Mouse (Mus musculus) hindbrain, embryonic 14.5 days (tissue): ENCODE results near the gene Isoc2a. TPM values are rescaled to one million over a fixed set of nuclear protein-coding genes. Genes with fewer than 3 reads are reported as not detected.

Source experiments
- ATAC-seq: fragments of 200-750 bp; cut with Nextera tagmentation; 2 replicates; pipeline ENCODE4 v1.8.0; 2017; ENCODE audit warnings: moderate number of reproducible peaks, mild to moderate bottlenecking, moderate TSS enrichment, moderate library complexity; ENCODE audit not compliant: low FRiP score
- DNase-seq: peaks from one replicate; pipeline ENCODE4 v3.0.0-alpha.2; 2015; ENCODE audit warnings: low spot score
- H3K27ac ChIP-seq: fragments of 300-500 bp; sonication (generic); 2 replicates; pipeline ENCODE4 v1.5.1; 2014; ENCODE audit warnings: mild to moderate bottlenecking, moderate library complexity
- H3K27me3 ChIP-seq: fragments of 300-500 bp; sonication (generic); 2 replicates; pipeline ENCODE4 v1.6.1; 2014; ENCODE audit warnings: mild to moderate bottlenecking, low read length, mixed read lengths; ENCODE audit not compliant: control insufficient read depth, insufficient read depth
- H3K36me3 ChIP-seq: fragments of 300-500 bp; sonication (generic); replicated peaks from 2 replicates; pipeline ENCODE4 v1.6.1; 2014; ENCODE audit not compliant: control insufficient read depth, insufficient read depth
- H3K4me1 ChIP-seq: fragments of 300-500 bp; sonication (generic); replicated peaks from 2 replicates; pipeline ENCODE4 v1.6.1; 2014; ENCODE audit warnings: antibody characterized with exemption, low read length, mixed read lengths; ENCODE audit not compliant: control insufficient read depth, insufficient read depth
- H3K4me2 ChIP-seq: fragments of 300-500 bp; sonication (generic); replicated peaks from 2 replicates; pipeline ENCODE4 v1.6.1; 2014; ENCODE audit warnings: mild to moderate bottlenecking, moderate library complexity
- H3K4me3 ChIP-seq: fragments of 300-500 bp; sonication (generic); replicated peaks from 2 replicates; pipeline ENCODE4 v1.5.1; 2014; ENCODE audit warnings: mild to moderate bottlenecking, low read length
- H3K9ac ChIP-seq: fragments of 300-500 bp; sonication (generic); 2 replicates; pipeline ENCODE4 v1.6.1; 2014
- H3K9me3 ChIP-seq: fragments of 300-500 bp; sonication (generic); 2 replicates; pipeline ENCODE4 v1.6.1; 2016; ENCODE audit warnings: low read length; ENCODE audit not compliant: control insufficient read depth
- WGBS: fragments of 180-500 bp; shearing (Covaris S2); extraction: QIAGEN DNeasy Blood & Tissue Kit; methylation state at CpG from one replicate; pipeline ENCODE4 v1.1.7; 2014; 5-methylcytosine and 5-hydroxymethylcytosine counted together
- polyA plus RNA-seq: library from polyadenylated mRNA; unstranded; fragments of >200 nt; fragmentation: Nextera tagmentation; extraction: Ambion mirVana; gene quantifications from 2 replicates; pipeline ENCODE4 v1.2.1, GENCODE M21; 2014

Gene Isoc2a
- polyA plus RNA-seq, 1 experiment from 2014 or later = 0.47 TPM

GRCm38 (mm10) chr7:4919971-4920370 lies 43.0 kb downstream of the Isoc2a start:
- Histone ChIP-seq H3K4me2 (no peak overlapping the region), H3K9ac (no peak overlapping the region), H3K36me3 (peaks cover 32% of the 10 kb centered on the region), H3K27ac (no peak overlapping the region), H3K9me3 (no peaks in the 10 kb centered on the region), H3K27me3 (no peaks in the 10 kb centered on the region), H3K4me3 (no peak overlapping the region), H3K4me1 (peaks cover 41% of the 10 kb centered on the region)
- DNase-seq = no peak
- 87% methylated on average over 21 of the region's 21 CpGs for WGBS
- ATAC-seq = no peak

GRCm38 (mm10) chr7:4920496-4920895 lies 43.5 kb downstream of the Isoc2a start:
- peaks cover 32% of the 10 kb centered on the region for H3K36me3 ChIP-seq
- no peaks in the 10 kb centered on the region for H3K27me3 ChIP-seq
- H3K27ac ChIP-seq = peak overlapping the region; percentile 98; the same call in 1 of the 2 replicates
- no peak for DNase-seq
- ATAC-seq = no peak
- no peaks in the 10 kb centered on the region for H3K9me3 ChIP-seq
- 93% methylated on average over 19 of the region's 19 CpGs for WGBS
- H3K4me3 ChIP-seq = no peak overlapping the region
- no peak overlapping the region for H3K9ac ChIP-seq
- no peak overlapping the region for H3K4me2 ChIP-seq
- peaks cover 46% of the 10 kb centered on the region for H3K4me1 ChIP-seq

GRCm38 (mm10) chr7:4920976-4921823 lies 44.2 kb downstream of the Isoc2a start:
- Histone ChIP-seq H3K4me3 (peak overlapping the region; percentile 35; the same call in 1 of the 2 replicates), H3K4me2 (peak overlapping the region; percentile 82), H3K36me3 (peaks cover 32% of the 10 kb centered on the region), H3K9ac (peak overlapping the region; percentile 61; the same call in 1 of the 2 replicates), H3K4me1 (peaks cover 49% of the 10 kb centered on the region), H3K27ac (peak overlapping the region; percentile 98), H3K27me3 (no peaks in the 10 kb centered on the region), H3K9me3 (no peaks in the 10 kb centered on the region)
- 57% methylated on average over 23 of the region's 23 CpGs for WGBS
- ATAC-seq (no peak), DNase-seq (no peak)

GRCm38 (mm10) chr7:4921824-4922482 lies 45.0 kb downstream of the Isoc2a start, which contains the start of gene Nat14:
Gene Nat14 (plus strand): TSS chr7:4922028.
- H3K27me3 ChIP-seq = no peaks in the 10 kb centered on the region
- DNase-seq = no peak
- 33% methylated on average over 8 of the region's 8 CpGs for WGBS
- peak within 1 kb of the TSS; percentile 82 for H3K4me2 ChIP-seq
- no peaks in the 10 kb centered on the region for H3K9me3 ChIP-seq
- peak within 1 kb of the TSS; percentile 98 for H3K27ac ChIP-seq
- peaks cover 32% of the 10 kb centered on the region for H3K36me3 ChIP-seq
- peak within 1 kb of the TSS; percentile 35 for H3K4me3 ChIP-seq
- ATAC-seq = no peak
- H3K9ac ChIP-seq = peak within 1 kb of the TSS; percentile 61
- H3K4me1 ChIP-seq = peaks cover 41% of the 10 kb centered on the region

- Histone ChIP-seq H3K4me3 (peak overlapping the region; percentile 35), H3K27me3 (no peaks in the 10 kb centered on the region), H3K9ac (peak overlapping the region; percentile 61), H3K36me3 (peaks cover 32% of the 10 kb centered on the region), H3K4me2 (peak overlapping the region; percentile 82), H3K27ac (peak overlapping the region; percentile 98), H3K4me1 (peaks cover 38% of the 10 kb centered on the region), H3K9me3 (no peaks in the 10 kb centered on the region)
- peak; percentile 87 for DNase-seq
- peak; percentile 84 for ATAC-seq
- 0% methylated on average over 14 of the region's 14 CpGs for WGBS
Measured at GRCm38 (mm10) chr7:4922508-4922907, 45.6 kb downstream of the Isoc2a start.

GRCm38 (mm10) chr7:4922931-4923565 lies 46.1 kb downstream of the Isoc2a start:
- H3K4me3 ChIP-seq = peak overlapping the region; percentile 35
- WGBS = 1% methylated on average over 14 of the region's 14 CpGs
- H3K9ac ChIP-seq = peak overlapping the region; percentile 66
- peaks cover 32% of the 10 kb centered on the region for H3K36me3 ChIP-seq
- H3K27me3 ChIP-seq = no peaks in the 10 kb centered on the region
- DNase-seq = peak; percentile 87
- peak; percentile 47 for ATAC-seq
- H3K4me2 ChIP-seq = peak overlapping the region; percentile 82
- peak overlapping the region; percentile 98 for H3K27ac ChIP-seq
- peaks cover 38% of the 10 kb centered on the region for H3K4me1 ChIP-seq
- no peaks in the 10 kb centered on the region for H3K9me3 ChIP-seq

- peak overlapping the region; percentile 82 for H3K4me2 ChIP-seq
- DNase-seq (peak; percentile 50), ATAC-seq (0 out of 2 replicates have a peak, but pooled peaks have one; percentile 2)
- peak overlapping the region; percentile 35 for H3K4me3 ChIP-seq
- H3K9ac ChIP-seq = peak overlapping the region; percentile 66
- H3K27ac ChIP-seq = peak overlapping the region; percentile 98
- H3K4me1 ChIP-seq = peaks cover 38% of the 10 kb centered on the region
- peaks cover 26% of the 10 kb centered on the region for H3K36me3 ChIP-seq
- no peaks in the 10 kb centered on the region for H3K27me3 ChIP-seq
- H3K9me3 ChIP-seq = no peaks in the 10 kb centered on the region
- 3% methylated on average over 37 of the region's 37 CpGs for WGBS
Measured at GRCm38 (mm10) chr7:4923586-4924364, 46.8 kb downstream of the Isoc2a start.

GRCm38 (mm10) chr7:4924483-4924882 lies 47.5 kb downstream of the Isoc2a start:
- peak overlapping the region; percentile 82 for H3K4me2 ChIP-seq
- no peak for ATAC-seq
- peak overlapping the region; percentile 98 for H3K27ac ChIP-seq
- no peaks in the 10 kb centered on the region for H3K27me3 ChIP-seq
- H3K4me3 ChIP-seq = peak overlapping the region; percentile 35; the same call in 1 of the 2 replicates
- H3K4me1 ChIP-seq = peaks cover 38% of the 10 kb centered on the region
- no peaks in the 10 kb centered on the region for H3K9me3 ChIP-seq
- 1% methylated on average over 4 of the region's 4 CpGs for WGBS
- H3K9ac ChIP-seq = peak overlapping the region; percentile 66
- peaks cover 19% of the 10 kb centered on the region for H3K36me3 ChIP-seq
- DNase-seq = no peak
